Mouse (Mus musculus): Measurements from ENCODE around the gene Kcnt2. TPM values are rescaled to one million over a fixed set of nuclear protein-coding genes. Genes with fewer than 3 reads are reported as not detected.

Kcnt2 gene
- polyA plus RNA-seq, 1 experiment, result 0.39 TPM

DNA sequence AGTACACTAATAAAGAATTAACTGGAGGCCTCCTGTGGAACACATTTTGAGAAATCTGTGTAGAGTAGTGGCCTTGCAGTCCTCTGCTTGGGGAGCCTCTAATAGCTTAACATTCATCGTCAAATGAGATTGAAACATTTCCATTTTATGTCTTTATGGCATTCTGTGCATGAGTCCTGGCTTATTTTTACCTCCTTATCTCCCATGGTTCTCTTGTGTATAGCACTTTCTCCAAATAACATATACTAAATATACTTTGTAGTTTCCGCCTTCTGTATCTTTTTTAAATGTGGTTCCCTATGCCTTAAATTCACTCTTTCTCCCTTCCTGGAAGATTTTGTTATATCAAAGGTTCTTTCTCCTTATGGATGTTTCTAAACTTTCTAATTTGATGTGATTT lies 246.3 kb downstream of the Kcnt2 start:
- no peak for DNase-seq (ENCODE audit: low read depth)

DNA sequence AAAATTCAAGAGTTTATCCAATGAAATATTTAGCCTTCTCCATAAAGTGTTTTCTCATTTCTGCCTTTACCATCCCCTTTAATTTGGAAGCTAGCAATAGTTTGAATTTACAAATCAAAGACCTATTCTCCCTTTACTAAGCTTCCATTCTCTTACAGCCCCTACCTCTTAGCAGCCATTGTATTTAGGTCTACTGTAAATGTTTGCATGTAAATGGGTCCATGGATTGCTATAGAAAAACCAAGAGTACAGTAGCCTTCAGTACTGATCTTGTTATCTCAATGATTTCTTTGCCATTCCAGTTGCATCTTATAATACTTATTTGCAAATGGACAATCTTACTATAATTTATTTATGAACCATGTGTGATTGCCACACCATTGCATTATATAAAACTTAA lies 267.5 kb downstream of the Kcnt2 start:
- DNase-seq (ENCODE audit: low read depth), result no peak

DNA sequence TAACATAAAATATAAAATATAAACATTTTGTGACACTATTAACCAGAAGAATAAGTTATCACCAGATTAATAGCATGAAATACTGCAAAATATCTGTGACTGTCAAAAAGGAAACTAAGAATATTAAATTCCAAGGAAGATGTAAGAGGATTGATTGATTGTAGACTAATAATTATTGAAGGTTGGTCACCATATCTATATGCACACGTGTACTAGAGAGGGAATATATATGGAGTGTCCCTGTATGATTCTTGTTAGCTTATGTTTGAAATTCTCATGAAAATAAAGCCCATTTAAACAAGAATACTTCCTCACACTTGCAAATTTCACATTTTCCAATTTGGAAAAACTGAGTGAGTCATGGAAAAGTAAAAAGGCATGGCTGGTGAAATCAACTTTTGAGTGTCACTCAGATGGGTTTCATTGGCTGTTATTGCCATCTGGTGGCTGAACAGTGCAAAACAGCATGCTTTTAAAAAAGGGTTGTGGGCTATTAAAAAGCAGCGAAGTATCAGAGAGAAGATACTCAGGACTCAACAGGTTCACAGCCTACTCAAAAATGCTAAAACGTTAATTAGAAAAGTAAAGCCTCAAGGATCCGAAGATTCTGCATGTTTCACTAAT lies 285.4 kb downstream of the Kcnt2 start:
- no peak for DNase-seq (ENCODE audit: low read depth)

DNA sequence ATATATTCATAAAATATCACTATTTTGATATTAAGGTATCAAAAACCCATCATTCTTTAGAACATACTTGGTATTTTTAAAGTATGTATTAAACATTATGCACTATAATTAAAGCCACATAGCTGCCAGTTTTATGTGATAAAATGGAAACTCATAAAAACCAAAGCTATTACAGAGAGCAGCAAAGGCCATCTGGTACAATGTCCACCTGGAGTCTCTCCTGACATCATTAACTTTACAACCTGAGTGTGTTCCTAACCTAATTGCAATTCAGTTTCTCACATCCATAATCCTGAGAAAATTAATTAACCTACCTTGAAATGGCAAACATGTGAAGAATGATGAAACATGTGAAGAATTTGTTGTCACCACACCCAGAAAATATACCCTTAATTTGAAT lies 288.9 kb downstream of the Kcnt2 start:
- no peak for DNase-seq (ENCODE audit: low read depth)

DNA sequence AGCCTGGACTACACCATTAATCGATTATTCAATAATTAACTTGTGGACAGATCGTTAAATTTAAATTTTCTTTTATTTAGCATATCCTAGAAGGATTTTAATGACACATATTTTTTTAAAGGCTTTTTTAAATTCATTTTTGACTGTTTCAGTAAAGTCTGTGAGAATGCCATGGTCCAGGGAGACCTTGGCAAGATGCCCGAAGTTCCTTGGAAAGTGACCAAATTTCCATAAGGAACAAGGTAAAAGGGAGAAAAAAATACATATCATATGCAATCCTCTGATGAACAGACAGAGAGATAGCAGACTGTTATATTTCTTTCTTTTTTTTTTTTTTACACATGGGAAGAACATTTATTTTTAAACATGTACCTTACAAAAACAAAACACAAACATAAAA lies 296.1 kb downstream of the Kcnt2 start:
- no peak for DNase-seq (ENCODE audit: low read depth)

DNA sequence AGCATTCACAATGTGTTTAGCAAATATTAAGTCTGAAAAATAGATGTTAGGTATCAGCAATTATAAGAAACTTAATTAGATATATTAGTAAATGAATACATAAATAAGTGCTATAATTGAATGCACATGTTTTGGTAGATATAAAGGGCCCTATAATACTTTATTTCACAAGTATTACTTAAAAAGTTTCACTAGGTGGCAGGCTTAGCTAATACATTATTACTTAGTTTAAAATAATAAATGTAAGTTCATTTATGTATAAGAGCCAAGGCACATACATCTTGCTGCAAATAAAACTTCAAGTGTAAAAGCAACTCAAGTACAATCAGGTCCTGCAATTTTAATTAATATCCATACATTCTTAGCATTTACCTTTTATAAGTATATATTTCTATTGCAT lies 302.8 kb downstream of the Kcnt2 start:
- DNase-seq (ENCODE audit: low read depth), result no peak

DNA sequence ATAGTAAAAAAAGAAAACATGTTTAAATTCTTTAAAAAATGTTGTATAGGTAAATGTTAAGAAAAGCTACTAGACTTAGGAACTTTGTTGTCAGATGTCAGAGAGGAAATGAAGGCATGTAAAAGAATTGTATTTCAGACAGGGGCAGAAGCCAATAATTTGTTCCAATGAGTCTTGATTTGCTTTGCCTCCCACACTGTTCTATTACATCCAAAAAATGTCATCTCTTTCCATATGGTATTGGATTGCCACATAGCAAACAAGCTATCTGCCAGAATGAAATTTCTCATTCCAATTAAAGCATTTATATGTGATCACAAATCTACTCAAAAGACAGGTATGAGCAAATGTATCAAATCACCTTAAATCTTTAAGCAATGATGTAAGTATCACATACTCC lies 314.8 kb downstream of the Kcnt2 start:
- no peak for DNase-seq (ENCODE audit: low read depth)

DNA sequence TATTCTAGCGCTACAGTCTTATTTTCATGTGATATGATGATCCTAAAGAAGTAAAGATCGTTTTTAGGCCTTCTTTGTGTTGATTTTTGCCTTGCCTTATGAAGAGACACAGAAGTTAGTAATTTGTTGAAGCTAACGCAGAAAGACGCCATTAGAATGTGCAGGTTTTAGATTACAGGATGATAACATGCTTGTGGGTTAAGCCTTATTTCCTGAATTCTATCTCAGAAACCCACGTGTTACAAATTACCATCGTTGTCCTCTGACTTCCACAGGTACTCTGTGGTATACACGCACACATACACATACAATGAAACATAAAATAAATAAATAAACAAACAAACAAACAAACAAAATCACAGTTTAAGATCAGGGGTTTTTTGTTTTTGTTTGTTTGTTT lies 326.2 kb downstream of the Kcnt2 start:
- no peak for DNase-seq (ENCODE audit: low read depth)

DNA sequence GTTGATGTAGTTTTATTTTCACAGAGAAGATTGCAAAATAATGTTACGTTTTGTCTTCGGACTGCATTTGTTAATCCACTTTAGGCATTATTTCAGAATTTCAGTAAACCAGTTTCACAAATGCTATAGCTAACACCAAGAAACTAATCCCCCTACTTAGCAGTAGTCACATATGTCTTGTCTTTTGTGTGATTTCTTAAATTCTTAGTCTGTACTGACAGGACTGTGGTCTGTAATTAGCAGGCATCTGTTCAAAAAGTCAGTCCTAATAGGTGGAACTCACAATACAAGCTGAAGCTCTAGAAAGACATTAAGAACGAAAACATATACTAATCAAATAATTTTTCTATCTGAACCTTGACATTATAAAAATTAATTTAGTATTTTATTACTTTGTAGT lies 332.6 kb downstream of the Kcnt2 start:
- no peak for DNase-seq (ENCODE audit: low read depth)

DNA sequence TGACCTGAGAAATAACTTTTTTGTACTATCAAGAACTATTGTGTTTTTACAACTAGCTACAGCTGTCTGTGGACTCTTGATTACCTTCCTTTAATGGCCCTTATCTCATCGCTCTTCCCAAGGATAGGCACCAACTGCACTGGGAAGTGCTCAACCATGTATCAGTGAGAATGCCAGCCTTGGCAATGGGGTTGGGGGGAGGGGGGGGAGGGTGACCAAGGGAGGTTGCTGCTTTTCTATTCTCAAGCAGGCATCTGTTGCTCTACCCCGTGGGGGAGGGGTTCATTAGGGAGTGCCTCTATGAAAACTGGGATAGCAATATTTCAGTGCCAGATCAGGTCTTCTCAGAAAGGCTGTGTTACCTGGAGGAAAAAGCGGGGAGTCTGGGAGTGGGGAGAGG lies 342.3 kb downstream of the Kcnt2 start:
- DNase-seq (ENCODE audit: low read depth), result no peak

DNA sequence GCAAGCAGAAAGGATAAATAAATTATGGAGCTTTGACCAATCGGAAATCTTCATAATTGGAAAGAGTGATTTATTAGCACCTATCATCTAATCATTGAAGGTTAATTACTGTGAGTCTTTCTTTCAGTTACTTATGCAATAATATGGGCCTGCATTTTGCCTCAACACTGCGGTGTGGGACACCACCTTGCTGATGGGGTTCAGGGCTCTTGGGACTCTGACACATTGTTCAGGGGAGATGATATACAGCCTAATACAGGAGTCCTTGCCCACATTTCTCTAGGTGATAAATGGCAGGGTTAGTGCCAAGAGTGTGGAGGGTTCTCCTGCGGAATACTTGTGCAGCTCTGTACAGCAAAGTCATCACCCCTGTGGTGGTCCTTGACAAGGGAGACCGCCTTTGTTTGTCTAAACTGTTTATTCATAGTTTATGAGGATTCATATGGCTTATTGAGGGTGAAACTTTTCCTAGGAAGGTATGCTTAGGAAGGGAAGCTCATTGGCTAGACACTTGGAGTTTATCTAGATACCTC lies 362.9 kb downstream of the Kcnt2 start:
- no peak for DNase-seq (ENCODE audit: low read depth)

DNA sequence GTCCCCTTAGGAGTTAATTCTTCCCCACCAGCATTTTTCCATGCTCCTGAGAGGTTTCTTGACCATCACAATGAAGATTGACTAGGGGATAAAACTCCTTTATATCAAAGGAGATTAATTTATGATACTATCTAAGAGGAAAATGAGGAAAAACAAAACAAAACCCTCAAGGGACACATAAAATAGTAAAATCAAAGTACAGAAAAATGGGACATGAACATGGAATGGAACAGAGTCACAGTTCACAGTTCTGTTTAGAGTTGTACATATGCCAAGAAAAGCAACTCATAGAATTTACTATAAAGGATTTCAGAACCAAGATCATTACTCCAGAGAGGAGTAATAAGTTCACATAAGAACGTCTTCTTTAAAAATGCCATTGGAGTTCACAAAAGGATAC lies 367.1 kb downstream of the Kcnt2 start:
- DNase-seq (ENCODE audit: low read depth), result no peak

DNA sequence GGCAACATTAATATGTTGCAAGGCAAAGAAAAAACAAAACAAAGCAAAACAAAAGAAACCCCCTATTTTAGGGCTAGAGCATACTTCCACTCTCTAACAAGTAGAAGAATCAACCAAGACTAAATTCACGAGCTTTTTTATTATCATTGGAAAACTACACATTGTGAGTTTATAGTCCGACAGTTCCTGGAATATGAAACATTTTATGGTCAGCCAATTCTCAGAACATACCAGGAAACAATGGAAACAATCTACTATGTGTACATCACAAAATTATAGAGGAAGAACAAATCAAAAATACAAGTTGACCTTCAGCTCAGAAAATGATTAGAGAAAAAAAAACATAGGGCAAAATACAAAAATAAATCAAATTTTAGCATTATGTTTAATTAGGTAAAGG lies 368.9 kb downstream of the Kcnt2 start:
- no peak for DNase-seq (ENCODE audit: low read depth)

DNA sequence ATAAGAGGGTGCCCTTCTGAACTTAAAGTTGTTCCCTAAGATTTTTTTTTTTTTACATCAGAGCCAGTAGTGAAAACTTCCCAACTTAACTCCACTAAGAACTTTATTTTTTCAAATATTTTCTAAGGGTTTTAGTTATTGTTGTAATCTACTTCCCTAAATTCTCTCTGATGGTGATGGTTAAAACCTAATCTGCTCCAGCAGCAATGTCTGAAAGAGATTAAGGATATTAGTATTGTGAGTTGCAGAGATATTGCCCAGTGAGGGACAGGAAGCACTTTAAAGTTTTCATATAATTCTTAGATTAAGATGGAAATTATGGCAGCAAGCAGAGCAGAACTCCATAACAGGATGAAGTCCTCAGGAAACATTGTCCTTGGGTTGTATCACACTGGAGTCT lies 372.2 kb downstream of the Kcnt2 start:
- DNase-seq (ENCODE audit: low read depth), result no peak

DNA sequence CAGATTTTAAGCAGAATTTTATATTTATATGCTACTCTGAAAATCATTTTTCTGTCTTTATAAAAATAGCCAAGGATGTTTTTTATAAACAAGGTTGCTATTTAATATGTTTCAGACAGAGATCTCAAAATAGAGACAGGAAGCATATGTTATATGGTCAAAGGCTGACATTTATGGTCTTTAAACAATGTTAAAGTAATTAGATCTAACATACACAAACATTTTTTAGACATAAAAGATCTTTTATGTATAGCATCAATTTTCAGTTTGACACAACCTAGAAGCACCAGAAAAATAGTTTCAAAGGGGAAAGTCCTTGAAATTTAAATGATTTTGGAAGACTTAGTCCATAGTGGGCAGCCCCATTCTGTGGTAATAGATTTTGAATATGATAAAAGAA lies 379.0 kb downstream of the Kcnt2 start:
- DNase-seq (ENCODE audit: low read depth), result no peak

DNA sequence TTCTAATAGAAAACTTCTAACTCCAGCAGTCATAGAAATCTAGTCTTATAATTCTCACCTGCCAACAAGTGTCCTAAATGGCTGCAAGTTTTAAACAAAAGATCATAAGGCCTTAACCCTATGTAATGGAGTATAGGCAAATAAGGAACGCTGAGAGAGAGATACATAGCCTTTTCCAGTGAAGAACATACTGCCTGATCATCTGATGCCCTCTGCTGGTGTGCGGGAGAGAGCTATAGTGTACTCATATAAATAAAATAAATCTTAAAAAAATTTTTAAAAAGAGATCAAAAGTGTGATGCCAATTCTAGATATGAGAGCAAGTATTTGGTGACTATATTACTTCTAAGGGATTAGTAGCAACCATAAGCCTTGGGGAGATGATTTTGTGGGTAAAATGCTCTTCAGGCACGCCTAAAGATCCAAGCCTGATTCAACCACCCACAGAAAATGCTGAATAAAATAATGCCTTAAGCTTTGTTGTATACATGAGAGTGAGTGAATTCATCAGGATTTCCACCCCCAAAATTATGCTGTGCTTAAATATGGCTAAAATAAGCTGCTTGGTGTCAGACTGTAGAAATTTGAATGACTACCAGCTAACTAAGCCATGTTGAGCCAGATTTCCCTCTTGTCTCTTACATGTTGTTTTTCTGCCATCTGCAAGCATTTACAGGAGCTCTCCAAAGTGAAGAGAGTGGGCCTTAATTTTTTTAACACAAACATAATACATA lies 413.8 kb downstream of the Kcnt2 start:
- no peak for DNase-seq (ENCODE audit: low read depth)

DNA sequence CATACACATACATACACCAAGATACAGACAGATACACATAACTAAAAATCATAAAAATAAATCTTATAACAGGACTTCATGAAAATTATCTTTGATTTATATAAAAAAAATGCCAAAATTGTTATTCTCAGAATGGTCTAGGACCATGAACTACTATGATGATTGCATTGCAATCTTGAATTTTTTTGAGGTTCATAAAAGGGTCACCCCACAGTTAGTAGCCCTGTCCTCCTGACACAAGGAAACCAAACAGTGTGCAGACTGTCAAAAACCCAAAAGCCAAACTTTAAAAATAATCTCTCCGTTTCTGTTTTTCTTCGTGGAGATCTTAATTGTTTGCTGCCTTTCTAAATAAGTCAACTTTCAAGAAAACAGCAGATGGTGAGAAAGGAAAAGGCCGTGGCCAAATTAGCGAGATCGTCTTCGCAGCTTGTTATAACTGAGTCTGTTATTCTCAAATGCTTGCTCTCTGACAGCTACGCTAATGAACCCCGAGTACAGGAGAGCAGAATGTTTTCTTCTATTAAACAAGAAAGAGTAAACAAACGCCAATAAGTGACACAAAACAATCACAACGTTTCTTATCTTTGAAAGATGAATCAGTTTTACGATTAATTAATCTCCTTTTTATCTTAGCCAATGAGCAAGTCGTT lies 414.9 kb downstream of the Kcnt2 start:
- no peak for DNase-seq (ENCODE audit: low read depth)

DNA sequence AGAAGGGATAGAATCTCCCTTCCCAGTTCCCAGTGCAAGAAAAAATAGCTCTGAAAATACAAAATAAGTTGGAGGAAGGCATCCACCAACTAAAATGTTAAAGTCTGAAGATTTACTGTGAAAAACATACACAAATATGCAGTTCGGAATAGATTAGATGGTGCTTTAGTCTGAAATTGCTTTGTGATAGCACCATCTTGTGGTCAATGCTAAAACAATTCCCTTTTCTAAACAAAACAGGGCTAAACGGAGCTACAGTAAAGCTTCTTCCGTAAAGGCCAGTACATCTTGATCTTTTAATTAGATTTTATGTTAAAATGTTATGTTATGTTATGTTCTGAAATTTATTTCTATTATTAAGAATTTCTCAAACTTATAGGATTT lies 415.4 kb downstream of the Kcnt2 start:
- no peak for DNase-seq (ENCODE audit: low read depth)

Other genes starting within 250 kb of the Kcnt2 start
- gene Cfh, start 62.4 kb upstream of the Kcnt2 start, polyA plus RNA-seq (2012; rRNA removed), result 20.1 and 24.6 TPM in 2 replicates